Mouse (Mus musculus): ENCODE measurements around the gene Rnf34.

Rnf34 gene

GRCm38 (mm10) chr5:122849521-122850318, at the start of gene Rnf34:
TSS of gene Rnf34 (plus strand) at chr5:122850048.
- DNase-seq = peak; percentile 100

DNA sequence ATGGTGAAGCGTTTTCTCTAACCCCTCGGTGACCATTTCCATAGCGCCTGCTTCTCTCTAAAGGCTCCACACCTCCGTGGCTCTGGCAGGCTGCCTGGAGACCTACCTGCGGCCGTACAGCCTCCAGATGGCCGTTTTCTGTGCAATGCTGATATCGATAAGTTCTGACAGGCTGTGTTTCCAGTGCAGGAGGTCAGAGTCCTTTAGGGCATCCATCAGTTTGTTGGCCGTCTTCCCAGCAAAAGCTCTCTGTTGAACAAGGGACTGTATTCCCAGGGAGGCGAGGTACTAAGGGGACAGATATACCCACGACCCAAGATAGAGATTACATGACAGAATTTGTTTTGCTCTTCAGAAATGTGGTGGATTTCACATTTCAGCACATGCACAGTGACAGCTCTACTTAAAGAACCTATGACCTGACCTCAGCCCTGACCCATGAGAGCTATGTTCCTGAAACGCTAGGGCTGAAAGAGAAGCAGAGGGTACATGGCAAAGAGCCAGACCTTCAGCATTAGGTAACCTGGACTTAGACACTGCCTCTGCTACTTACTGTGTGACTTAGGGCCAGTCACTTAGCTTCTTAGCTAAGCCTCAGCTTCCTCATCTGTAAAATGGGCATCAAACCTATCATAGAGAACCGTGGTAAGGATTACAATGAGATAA, 49.4 kb upstream of the Rnf34 start:
- no peak for DNase-seq

GRCm38 (mm10) chr5:122801684-122802083, 48.2 kb upstream of the Rnf34 start:
- no peak for DNase-seq

DNA sequence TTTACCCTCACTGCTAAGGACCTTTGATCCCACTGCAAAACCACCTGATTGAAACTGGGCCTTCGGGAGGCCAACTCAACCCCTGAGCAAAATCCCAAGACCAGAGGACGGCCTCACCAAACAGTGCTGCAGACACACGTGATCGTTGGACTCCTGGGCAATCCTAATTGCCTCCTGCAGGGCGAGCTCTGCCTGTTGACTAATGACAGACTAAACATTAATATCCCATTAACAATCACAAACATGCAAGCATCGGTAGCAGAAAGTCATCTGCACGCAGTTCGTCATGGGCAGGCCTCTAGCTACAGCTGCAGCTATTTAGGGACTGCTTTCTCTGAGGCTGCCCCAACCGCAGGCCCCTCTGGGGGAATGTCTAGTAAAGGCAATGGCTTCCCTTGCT, 47.1 kb upstream of the Rnf34 start:
- no peak for DNase-seq

DNA sequence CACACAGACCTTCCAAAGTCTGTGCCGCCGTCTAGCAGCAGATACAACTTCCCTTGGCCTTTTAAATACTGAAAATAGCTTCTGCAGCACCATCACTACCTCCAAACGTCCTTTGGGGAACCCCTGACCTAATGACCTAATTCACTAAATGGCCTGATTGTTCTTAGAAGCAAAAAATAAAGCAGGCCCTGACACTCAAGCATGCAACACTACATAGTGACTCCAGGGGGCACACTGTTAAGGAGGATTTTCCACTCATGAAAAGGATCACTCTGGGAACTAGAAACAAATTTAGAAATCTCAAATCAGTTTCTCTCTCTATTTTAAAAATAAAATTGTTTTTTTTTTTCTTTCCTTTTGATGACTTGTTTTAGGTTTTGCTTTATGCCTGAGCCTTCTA, 44.3 kb upstream of the Rnf34 start:
- peak; percentile 17 for DNase-seq

DNA sequence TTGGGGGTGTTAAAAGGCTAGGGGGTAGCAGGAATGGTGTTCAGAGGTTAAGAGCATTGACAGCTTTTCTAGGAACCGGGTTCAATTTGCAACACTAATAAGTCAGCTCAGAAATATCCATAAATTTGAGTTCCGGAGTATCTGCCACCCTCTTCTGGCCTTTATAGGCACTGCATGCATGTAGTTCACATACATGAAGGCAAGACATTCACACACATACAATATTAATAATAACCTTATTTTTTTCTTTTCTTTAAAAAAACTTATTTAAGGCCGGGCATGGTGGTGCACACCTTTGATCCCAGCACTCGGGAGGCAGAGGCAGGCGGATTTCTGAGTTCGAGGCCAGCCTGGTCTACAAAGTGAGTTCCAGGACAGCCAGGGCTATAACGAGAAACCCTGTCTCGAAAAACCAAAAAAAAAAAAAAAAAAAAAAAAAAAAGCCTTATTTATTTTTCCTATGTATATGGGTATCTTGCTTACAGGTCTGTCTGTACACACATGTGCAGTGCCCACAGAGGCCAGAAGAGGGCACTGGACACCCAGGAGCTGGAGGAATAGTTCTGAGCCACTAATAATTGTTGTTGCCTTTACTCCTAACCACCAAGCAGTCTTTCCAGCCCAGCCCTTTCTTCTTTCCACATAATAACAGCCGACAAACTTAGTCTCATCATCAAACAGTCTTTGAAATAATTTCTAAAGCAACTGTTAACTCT, 38.3 kb upstream of the Rnf34 start:
- peak; percentile 65 for DNase-seq

- no peak for DNase-seq
Measured at GRCm38 (mm10) chr5:122812699-122813098, 37.1 kb upstream of the Rnf34 start.

DNA sequence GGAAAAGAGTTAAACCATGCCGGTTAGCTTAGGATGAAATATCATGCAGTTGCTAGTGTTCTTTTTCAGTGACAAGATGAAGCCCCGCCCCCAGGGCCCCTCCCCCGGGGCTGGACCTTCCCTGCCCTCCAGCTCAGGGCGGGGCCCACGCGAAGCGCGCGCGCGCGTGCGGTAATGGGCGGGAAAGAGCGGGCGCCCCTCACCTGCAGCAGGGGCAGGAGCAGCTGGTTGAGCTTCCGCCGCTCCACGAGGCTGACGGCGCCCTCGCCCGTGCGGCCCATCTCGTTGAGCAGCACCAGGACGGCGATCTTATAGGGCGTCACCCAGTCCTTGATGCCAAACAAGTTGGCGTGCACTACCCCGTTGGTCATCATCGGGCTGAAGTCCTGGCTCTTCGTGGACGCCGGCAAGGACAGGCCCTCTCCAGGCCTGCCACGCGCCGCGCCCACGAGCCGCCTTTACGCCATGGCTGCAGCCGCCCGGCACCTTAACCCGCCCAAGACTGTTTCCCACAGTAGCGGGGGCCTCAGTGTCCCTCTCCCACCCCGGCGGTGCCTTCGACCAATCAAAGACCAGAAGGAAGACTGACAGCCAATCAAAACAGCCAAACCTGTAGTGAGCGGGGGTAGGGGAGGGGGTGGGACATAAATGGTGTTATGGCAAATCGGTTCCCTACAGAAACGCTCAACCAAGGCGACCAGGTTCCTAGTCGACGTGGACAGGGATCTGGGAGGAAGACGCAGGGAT, 28.9 kb upstream of the Rnf34 start, which contains the start of gene Anapc5:
TSS of gene Anapc5 (minus strand) at position 563 of the 747 bp plus-strand sequence.
- DNase-seq = peak; percentile 95

- DNase-seq = no peak
Measured at GRCm38 (mm10) chr5:122821524-122821885, 28.3 kb upstream of the Rnf34 start.

- DNase-seq = no peak
Measured at GRCm38 (mm10) chr5:122822441-122822840, 27.4 kb upstream of the Rnf34 start.

DNA sequence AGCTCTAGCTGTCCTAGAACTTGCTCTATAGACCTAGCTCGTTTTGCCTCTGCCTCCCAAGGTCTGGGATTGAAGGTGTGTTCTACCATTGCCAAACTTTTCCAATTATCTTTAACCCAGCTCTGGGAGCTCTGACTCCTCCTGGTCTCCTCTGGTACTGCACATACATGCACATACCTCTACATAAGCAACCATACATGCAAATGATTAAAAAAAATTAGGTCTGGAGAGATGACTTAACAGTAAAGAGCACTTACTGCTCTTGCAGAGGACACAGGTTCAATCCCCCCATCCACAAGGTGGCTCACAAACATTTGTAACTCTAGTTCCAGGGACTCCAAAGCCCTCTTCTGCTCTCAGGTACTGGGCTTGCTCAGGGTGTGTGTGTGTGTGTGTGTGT, 25.9 kb upstream of the Rnf34 start:
- no peak for DNase-seq

DNA sequence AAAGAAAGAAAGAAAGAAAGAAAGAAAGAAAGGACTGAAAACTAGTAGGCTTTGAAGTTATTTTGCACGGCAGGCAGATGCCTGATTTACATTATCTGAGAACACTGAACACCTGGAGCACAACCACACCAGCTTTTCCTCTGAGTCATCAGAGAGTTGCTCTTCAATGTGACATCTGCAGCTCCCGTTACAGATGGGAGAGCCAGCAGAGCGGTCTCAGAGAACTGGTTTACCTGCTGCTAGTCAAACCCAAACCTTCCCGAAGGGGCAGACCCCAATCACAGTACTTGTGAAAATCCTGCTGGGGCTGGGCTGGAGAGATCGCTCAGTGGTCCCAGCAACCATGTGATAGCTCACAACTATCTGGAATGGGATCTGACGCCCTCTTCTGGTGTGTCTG, 25.4 kb upstream of the Rnf34 start:
- no peak for DNase-seq

- no peak for DNase-seq
Measured at GRCm38 (mm10) chr5:122825099-122825498, 24.7 kb upstream of the Rnf34 start.

DNA sequence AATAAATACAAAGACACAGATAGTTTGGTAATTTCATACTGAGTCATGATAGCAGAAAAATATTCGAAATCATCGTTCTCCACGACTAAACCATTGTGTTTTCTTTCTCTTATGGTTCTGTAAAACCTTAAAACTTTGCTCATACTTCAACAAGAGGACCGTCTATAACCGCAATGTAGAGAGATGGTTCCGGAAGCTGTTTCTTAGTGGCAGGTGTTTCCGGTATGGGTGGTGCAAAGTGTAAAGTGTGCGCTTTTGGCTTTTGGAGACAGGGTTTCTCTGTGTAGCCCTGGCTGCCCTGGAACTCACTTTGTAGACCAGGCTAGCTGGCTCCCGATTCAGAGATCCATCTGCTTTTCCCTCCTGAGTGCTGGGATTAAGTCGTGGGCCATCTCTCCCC, 17.3 kb upstream of the Rnf34 start:
- no peak for DNase-seq

DNA sequence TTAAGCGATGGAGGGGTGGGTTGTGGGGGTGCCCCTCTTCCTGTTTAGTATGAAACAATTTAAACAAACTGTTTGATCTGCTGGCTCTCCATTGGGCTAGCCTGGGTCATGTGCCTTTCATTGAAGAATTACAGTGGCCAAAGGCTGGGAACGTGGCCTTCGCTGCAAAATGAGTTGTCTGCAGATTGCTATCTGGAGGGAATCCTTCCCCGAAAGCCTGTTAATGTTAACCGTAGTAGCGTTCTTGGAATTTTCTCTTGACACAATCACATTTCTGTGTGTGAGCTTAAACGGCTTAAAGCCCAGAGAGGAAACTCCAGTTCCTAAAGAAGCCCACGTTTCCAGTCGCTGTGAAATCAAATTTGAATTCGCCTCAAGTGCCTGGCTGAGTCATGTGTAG, 16.9 kb upstream of the Rnf34 start:
- no peak for DNase-seq

GRCm38 (mm10) chr5:122841126-122841525, 8.7 kb upstream of the Rnf34 start:
- no peak for DNase-seq

DNA sequence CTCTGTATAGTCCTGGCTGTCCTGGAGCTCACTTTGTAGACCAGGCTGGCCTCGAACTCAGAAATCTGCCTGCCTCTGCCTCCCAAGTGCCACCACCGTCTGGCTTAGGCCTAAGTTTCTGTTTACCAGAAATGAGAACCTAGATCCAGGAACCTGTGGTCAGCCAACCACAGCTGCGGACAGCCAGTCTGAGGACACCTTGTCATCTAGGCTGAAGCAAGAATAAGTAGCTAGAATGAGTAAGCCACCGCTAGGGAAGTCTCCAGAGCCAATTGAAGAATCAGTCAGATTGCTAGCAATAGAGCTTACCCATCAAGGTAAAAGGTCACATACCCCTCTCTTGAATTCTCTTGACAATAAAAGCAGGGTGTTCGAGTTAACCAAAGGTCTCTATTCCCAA, 6.0 kb upstream of the Rnf34 start:
- DNase-seq = no peak

DNA sequence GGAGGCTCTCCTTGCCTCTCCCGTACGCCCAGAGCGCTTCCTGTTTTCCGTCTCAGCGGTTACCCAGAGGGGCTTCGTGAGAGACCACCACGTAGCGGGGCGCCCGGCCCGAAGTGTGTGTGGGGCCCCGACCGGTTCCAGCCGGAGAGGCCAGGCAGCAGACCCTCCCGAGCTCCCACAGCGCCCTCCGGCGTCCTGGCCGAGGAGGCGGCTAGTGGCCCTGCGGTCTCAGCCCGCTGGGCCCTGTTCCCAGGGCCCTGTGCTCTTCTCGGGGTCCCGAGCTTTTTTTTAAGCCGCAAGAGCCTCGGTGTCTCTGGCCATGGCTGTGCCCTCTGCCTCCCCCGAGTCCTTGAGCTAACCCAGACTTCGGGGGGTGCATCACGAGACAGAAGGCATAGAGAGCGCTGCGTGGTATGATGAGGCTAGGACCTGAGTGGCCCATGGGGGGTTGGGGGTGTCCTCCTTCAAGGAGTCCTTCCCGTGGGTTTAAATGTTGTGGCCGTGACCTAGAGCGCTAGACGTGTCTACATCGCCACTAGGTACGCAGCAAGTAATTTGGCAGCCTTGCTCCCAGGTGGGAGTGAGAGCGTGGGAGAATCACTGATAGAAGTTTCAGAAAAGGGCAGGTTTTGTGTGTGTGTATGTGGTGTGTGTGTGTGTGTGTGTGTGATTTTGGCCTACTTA, 613 bp downstream of the Rnf34 start:
- DNase-seq = peak; percentile 86

GRCm38 (mm10) chr5:122852611-122853010, 2.8 kb downstream of the Rnf34 start:
- DNase-seq = no peak

- no peak for DNase-seq
Measured at GRCm38 (mm10) chr5:122855858-122856257, 6.0 kb downstream of the Rnf34 start.

- DNase-seq = no peak
Measured at GRCm38 (mm10) chr5:122863053-122863452, 13.2 kb downstream of the Rnf34 start.

DNA sequence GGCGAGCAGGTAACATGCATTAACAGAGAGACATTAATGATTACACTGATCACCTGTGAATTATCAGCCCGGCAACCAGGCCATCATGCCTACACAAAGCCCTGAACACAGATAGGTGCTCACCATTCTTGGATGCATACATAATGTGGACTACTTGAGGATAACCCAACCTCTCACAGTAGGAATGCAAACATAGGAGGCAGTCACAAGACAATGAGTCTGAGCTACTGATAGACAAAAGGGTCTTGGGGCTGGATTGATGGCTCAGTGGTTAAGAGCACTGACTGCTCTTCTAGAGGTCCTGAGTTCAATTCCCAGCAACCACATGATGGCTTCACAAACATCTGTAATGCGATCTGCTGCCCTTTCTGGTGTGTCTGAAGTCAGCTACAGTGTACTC, 22.8 kb downstream of the Rnf34 start:
- no peak for DNase-seq

DNA sequence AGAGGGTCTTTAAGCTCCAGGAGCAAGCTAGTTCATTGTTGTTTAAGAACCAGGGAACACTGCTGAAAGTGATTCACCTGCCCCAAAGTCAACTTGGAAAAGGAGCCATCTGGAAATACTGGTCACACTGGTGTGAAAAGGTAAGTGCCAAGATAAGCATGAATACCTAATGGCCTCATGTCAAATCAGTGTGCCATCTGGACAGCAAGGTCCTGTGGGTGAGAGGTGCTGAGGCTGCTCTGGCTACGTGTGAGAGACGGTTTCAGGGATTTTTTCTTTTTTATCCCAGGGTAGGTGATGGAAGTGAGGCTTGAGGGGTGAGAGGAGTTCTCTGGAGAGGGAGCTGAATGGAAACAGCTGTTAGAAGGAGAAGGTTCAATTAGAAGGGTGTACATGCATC, 23.7 kb downstream of the Rnf34 start:
- DNase-seq = no peak
